Mouse (Mus musculus) CD4-positive, CD25-positive, alpha-beta regulatory T cell (primary cell): ENCODE data around the gene Wbp4. TPM values are rescaled to one million over a fixed set of nuclear protein-coding genes. Genes with fewer than 3 reads are reported as not detected.

ENCODE experiments used
- polyA plus RNA-seq: library from polyadenylated mRNA; unstranded; fragments of 100-300 nt; shearing (Covaris generic); gene quantifications from one replicate; pipeline ENCODE4 v1.2.1, GENCODE M21; 2017

Wbp4 gene
- 47.0 TPM for polyA plus RNA-seq

DNA sequence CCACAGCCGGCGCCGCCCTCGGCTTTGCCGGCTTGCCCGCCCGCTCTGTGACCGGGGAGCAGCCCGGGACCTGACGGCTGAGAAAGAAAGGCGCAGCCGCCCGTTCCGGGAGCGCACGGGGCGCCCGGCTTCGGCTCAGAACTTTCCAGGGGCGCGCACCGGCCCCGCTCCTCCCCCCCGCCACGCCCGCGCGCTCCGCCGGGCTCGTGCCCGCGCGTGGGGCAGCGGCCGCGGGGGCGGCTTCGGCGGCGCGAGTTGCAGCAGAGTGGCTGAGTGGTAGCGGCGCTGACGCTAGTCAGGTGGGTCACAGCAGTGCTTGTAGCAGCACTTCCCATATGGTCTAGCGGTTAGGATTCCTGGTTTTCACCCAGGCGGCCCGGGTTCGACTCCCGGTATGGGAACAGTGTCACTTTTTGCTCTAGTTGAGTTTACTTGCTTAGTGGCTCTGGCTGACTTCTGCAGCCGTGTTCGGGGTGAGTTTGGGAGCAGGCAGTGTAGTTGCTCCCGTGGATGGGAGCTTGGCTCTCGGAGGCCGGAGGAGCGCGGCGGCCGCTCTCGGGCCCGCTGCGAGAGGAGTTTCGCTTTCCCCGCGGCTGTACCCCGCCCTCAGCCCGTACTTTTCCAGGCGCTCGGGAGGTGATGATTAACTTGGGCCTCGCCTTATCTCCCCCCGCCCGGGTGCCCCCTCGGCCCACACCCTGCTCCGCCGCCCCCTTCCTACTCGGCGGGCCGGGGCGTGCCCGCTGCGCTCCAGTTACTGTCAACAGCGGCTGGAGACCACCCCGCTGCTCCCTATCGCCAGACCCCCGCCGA is at the start of gene Wbp4:
TSS of gene Wbp4 (minus strand) at position 182 of the 813 bp plus-strand sequence.

DNA sequence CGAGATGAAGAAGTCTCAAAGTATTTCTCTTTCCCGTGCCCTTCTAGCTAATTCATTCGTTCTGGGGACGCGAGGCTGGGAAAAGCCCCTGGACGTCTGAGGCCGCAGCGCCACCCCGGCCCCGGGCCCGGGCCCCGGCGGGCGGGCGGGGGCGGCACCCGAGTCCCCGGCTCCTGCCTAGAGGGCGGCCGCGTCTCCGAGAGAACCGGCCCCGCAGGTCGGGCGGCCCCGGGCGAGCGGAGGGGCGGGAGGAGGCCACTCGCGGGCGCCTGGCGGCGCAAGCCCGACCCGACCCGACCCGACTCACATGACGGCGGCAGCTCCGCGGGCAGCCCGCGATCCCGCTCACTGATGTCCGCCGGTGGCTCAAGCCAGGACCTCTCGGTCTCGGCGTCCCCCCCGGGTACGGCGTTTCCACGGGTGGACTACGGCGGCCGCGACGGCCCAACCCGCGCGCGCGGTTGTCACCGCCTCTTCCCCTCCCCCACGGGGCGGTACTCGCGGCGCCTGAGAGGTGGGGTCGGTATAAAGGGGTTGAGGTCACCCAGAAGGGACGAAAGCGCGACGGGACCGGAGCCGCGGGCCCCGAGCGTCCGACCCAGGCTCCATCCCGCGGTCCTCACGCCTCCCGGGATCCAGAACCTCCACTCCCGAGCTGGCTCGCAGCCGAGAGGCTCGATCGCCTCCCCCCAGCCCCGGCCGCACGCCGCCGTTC is 539 bp downstream of the Wbp4 start, which contains the start of gene Elf1:
TSS of gene Elf1 (plus strand) at position 571 of the 715 bp plus-strand sequence.

DNA sequence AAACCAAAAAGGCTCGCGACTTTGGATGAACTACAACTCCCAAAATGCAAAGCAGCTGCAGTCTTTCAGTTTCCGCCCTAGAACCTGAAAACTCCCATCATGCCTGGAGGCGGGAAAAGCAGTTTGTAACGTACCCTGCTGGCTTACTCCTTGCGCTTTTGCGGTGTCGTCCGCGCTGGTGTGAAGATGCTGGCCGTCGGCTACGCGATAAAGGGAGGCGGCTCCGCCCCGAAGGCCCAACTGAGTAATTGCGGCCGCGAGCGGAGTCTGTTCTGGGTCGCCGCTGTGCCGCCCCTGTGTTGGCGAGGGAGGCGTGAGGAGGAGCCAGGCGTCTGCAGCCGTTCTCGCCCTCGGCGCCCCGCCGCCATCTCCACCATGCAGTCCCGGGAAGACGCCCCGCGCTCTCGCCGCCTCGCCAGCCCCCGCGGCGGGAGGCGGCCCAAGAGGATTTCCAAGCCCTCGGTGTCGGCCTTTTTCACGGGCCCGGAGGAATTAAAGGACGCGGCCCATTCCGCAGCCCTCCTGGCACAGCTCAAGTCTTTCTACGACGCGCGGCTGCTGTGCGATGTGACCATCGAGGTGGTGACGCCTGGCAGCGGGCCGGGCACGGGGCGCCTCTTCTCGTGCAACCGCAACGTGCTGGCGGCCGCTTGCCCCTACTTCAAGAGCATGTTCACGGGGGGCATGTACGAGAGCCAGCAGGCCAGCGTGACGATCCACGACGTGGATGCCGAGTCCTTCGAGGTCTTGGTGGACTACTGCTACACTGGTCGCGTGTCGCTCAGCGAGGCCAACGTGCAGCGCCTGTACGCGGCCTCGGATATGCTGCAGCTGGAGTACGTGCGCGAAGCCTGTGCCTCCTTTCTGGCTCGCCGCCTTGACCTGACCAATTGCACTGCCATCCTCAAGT is 29.4 kb downstream of the Wbp4 start, which contains the start of gene Kbtbd6:
TSS of gene Kbtbd6 (plus strand) at position 155 of the 910 bp plus-strand sequence.

DNA sequence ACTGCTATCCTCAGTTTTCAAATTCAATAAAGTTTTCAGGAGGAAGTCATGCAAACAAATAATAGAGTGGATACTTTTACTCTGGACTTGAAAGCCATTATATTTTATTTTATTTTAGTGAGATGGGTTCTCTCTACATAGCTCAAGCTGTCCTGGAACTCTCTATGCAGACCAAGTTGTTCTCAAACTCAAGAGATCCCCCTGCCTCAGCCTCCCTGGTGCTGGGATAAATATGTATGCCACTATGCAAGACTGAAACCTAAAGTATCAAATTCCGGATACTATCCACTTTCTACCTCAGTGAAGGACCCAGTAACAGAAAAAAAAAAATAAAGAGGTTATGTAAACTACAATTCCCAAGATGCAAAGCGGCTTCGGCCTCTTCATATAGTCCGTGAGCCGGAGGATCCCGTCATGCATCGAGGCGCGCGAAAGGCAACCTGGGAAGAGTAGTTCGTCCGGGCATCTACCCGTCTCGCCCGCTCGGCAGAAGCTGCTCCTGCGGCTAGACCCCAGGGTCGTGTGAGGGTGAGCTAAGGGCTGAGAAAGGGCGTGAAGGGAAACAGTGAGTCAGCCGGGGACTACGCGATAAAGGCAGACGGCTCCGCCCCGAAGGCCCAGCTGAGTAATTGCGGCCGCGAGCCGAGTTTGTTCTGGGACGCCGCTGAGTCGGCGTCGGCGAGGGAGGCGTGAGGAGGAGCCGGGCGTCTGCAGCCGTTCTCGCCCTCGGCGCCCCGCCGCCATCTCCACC is 55.2 kb downstream of the Wbp4 start, which contains the start of gene Kbtbd7:
TSS of gene Kbtbd7 (plus strand) at position 533 of the 751 bp plus-strand sequence.

Other genes with a start within 250 kb of the Wbp4 start
- 0.32 TPM for gene Zfp957, start 234.2 kb downstream of the Wbp4 start, polyA plus RNA-seq
- gene Rgcc, start 179.9 kb downstream of the Wbp4 start, polyA plus RNA-seq = 33.5 TPM
- gene Naa16, start 90.7 kb downstream of the Wbp4 start, polyA plus RNA-seq = 65.6 TPM
- gene Mtrf1, start 83.7 kb downstream of the Wbp4 start, polyA plus RNA-seq = 4.6 TPM
- gene Kbtbd7, start 55.0 kb downstream of the Wbp4 start, polyA plus RNA-seq = 5.5 TPM
- gene Kbtbd6, start 29.7 kb downstream of the Wbp4 start, polyA plus RNA-seq = not detected
- 175 TPM for gene Elf1, start 326 bp downstream of the Wbp4 start, polyA plus RNA-seq
- gene Sugt1, start 106.2 kb upstream of the Wbp4 start, polyA plus RNA-seq = 98.9 TPM
- gene Cnmd, start 180.7 kb upstream of the Wbp4 start, polyA plus RNA-seq = not detected